Mouse (Mus musculus) right cerebral cortex, postnatal 25 days (tissue): Measurements from ENCODE around the gene Mex3d.
A peak's percentile ranks its signal among the peaks of the same experiment; 100 is the strongest.

ENCODE experiments used
- DNase-seq: peaks from one replicate; pipeline ENCODE4 v3.0.0; 2022

The Mex3d gene

GRCm38 (mm10) chr10:80387522-80387959 is at the start of gene Mex3d:
Mex3d (minus strand) TSS chr10:80387659.
- DNase-seq: peak; percentile 85

GRCm38 (mm10) chr10:80436276-80436675 is 48.8 kb upstream of the Mex3d start:
- no peak for DNase-seq

GRCm38 (mm10) chr10:80435764-80436163 is 48.3 kb upstream of the Mex3d start:
- DNase-seq: no peak

GRCm38 (mm10) chr10:80434823-80435222 is 47.4 kb upstream of the Mex3d start:
- no peak for DNase-seq

GRCm38 (mm10) chr10:80434233-80434592 is 46.8 kb upstream of the Mex3d start:
- no peak for DNase-seq

GRCm38 (mm10) chr10:80433513-80434232 is 46.2 kb upstream of the Mex3d start, which contains the start of gene Tcf3:
Tcf3 (minus strand) TSS chr10:80433647.
- peak; percentile 95 for DNase-seq

GRCm38 (mm10) chr10:80432936-80433512 is 45.6 kb upstream of the Mex3d start:
- no peak for DNase-seq

- no peak for DNase-seq
These were observed 44.9 kb upstream of the Mex3d start for GRCm38 (mm10) chr10:80432387-80432785.

- no peak for DNase-seq
These were observed 44.3 kb upstream of the Mex3d start for GRCm38 (mm10) chr10:80431570-80432386.

GRCm38 (mm10) chr10:80430375-80430980 is 43.0 kb upstream of the Mex3d start:
- no peak for DNase-seq

- no peak for DNase-seq
These were observed 42.3 kb upstream of the Mex3d start for GRCm38 (mm10) chr10:80429800-80430199.

- no peak for DNase-seq
These were observed 37.6 kb upstream of the Mex3d start for GRCm38 (mm10) chr10:80425041-80425440.

GRCm38 (mm10) chr10:80423562-80423961 is 36.1 kb upstream of the Mex3d start:
- DNase-seq: no peak

GRCm38 (mm10) chr10:80421651-80422472 is 34.4 kb upstream of the Mex3d start:
- no peak for DNase-seq

- DNase-seq: no peak
These were observed 33.7 kb upstream of the Mex3d start for GRCm38 (mm10) chr10:80421208-80421607.

GRCm38 (mm10) chr10:80420729-80421128 is 33.3 kb upstream of the Mex3d start:
- DNase-seq: no peak

- DNase-seq: no peak
These were observed 32.0 kb upstream of the Mex3d start for GRCm38 (mm10) chr10:80419419-80419818.

- DNase-seq: no peak
These were observed 30.9 kb upstream of the Mex3d start for GRCm38 (mm10) chr10:80418311-80418710.

GRCm38 (mm10) chr10:80417841-80418240 is 30.4 kb upstream of the Mex3d start:
- DNase-seq: no peak

GRCm38 (mm10) chr10:80417371-80417770 is 29.9 kb upstream of the Mex3d start:
- DNase-seq: no peak

GRCm38 (mm10) chr10:80415566-80415965 is 28.1 kb upstream of the Mex3d start:
- no peak for DNase-seq
